Mouse (Mus musculus) ES-Bruce4 (cell line): ENCODE measurements around the gene Mrps26.

Experiments
- CTCF ChIP-seq: IDR thresholded peaks from one replicate; pipeline ENCODE4 v1.8.1; 2011; ENCODE audit warnings: low read depth, low read length
- EP300 ChIP-seq: IDR thresholded peaks from 2 replicates; pipeline ENCODE4 v1.6.1; 2011; ENCODE audit warnings: low read depth, low read length; ENCODE audit not compliant: insufficient read depth
- POLR2A ChIP-seq: IDR thresholded peaks from one replicate; pipeline ENCODE4 v1.8.1; 2011; ENCODE audit warnings: low read length; ENCODE audit not compliant: insufficient read depth

GRCm38 (mm10) chr2:130515791-130516190 is 47.8 kb upstream of the Mrps26 start:
- no peak for TF ChIP-seq CTCF
- no peak for TF ChIP-seq POLR2A
- TF ChIP-seq EP300 = no peak
